Mouse (Mus musculus) 3134 (cell line): ENCODE measurements at regions not wholly inside any gene's neighbourhood (a gene's known extent, or its start where the extent isn't known, plus 50 kb on each side); places are given as distances from the start of the nearest gene placed in this dataset.

Source experiments
- DNase-seq: peaks from one replicate; pipeline ENCODE4 v3.0.0-alpha.2; 2011; ENCODE audit warnings: low spot score; ENCODE audit not compliant: insufficient read length; ENCODE audit errors: extremely low read depth

- DNase-seq: no peak
Measured at GRCm38 (mm10) chr1:61172946-61173345, 195.2 kb downstream of the Icos start.

- no peak for DNase-seq
Measured at GRCm38 (mm10) chr1:61175239-61175638, 197.5 kb downstream of the Icos start.

- DNase-seq: no peak
Measured at GRCm38 (mm10) chr1:61179461-61179860, 201.7 kb downstream of the Icos start.

GRCm38 (mm10) chr1:61181099-61181821 lies 203.5 kb downstream of the Icos start:
- peak; percentile 25 for DNase-seq

- DNase-seq: no peak
Measured at GRCm38 (mm10) chr1:61187381-61188100, 209.8 kb downstream of the Icos start.

GRCm38 (mm10) chr1:61190921-61191320 lies 213.2 kb downstream of the Icos start:
- no peak for DNase-seq

- no peak for DNase-seq
Measured at GRCm38 (mm10) chr1:61198549-61199062, 220.9 kb downstream of the Icos start.

- DNase-seq: no peak
Measured at GRCm38 (mm10) chr1:61201006-61201405, 223.3 kb downstream of the Icos start.

- DNase-seq: no peak
Measured at GRCm38 (mm10) chr1:61202079-61202478, 224.4 kb downstream of the Icos start.

GRCm38 (mm10) chr1:61203170-61203569 lies 225.4 kb downstream of the Icos start:
- no peak for DNase-seq

- DNase-seq: no peak
Measured at GRCm38 (mm10) chr1:61203612-61204011, 225.9 kb downstream of the Icos start.

- no peak for DNase-seq
Measured at GRCm38 (mm10) chr1:61205137-61205536, 227.4 kb downstream of the Icos start.

GRCm38 (mm10) chr1:61206861-61207380 lies 229.2 kb downstream of the Icos start:
- no peak for DNase-seq

GRCm38 (mm10) chr1:61208386-61208785 lies 230.7 kb downstream of the Icos start:
- no peak for DNase-seq

- no peak for DNase-seq
Measured at GRCm38 (mm10) chr1:61221131-61221530, 243.4 kb downstream of the Icos start.

GRCm38 (mm10) chr1:61228942-61229341 lies 251.2 kb downstream of the Icos start:
- DNase-seq: no peak

GRCm38 (mm10) chr1:61233001-61233400 lies 255.3 kb downstream of the Icos start:
- no peak for DNase-seq

GRCm38 (mm10) chr1:61233476-61234297 lies 256.0 kb downstream of the Icos start:
- DNase-seq: no peak

GRCm38 (mm10) chr1:61234298-61234682 lies 256.6 kb downstream of the Icos start:
- DNase-seq: no peak

GRCm38 (mm10) chr1:61236511-61236910 lies 258.8 kb downstream of the Icos start:
- DNase-seq: no peak

- no peak for DNase-seq
Measured at GRCm38 (mm10) chr1:61238668-61239067, 260.9 kb downstream of the Icos start.
